In genomic region chrX:167205813-167206520, GRCm38 (mm10) we compare ENCODE assay signal across 8 mouse cellular contexts. TPM values are rescaled to one million over a fixed set of nuclear protein-coding genes. Genes with fewer than 3 reads are reported as not detected.
A peak's percentile ranks its signal among the peaks of the same experiment; 100 is the strongest.
DNase-seq lines count a peak whose midpoint lies in the region; ATAC-seq lines count a peak whose summit lies in the region.

No protein-coding gene starts in this region.

- H3K4me2 ChIP-seq in forebrain, embryonic 16.5 days (ENCODE audit: low read length): peak overlapping the region; percentile 64
- peak overlapping the region; percentile 56 for H3K4me2 ChIP-seq in midbrain, embryonic 12.5 days (replicated peaks)

- no peak overlapping the region for H3K27ac ChIP-seq in forebrain, embryonic 16.5 days (ENCODE audit: low read length)
- peak overlapping the region; percentile 30; the same call in 1 of the 2 replicates for H3K27ac ChIP-seq in midbrain, embryonic 12.5 days (replicated peaks)

- 0 out of 2 replicates have a peak, but pooled peaks cover 2% of the 10 kb centered on the region for H3K4me1 ChIP-seq in forebrain, embryonic 16.5 days (replicated peaks; ENCODE audit: control insufficient read depth, insufficient read depth, low read length)
- peaks cover 11% of the 10 kb centered on the region for H3K4me1 ChIP-seq in midbrain, embryonic 12.5 days

- H3K27me3 ChIP-seq in forebrain, embryonic 16.5 days (replicated peaks; ENCODE audit: control insufficient read depth, insufficient read depth, low read length): peaks cover 2% of the 10 kb centered on the region; the same call in 1 of the 2 replicates
- peaks cover 36% of the 10 kb centered on the region for H3K27me3 ChIP-seq in midbrain, embryonic 12.5 days

- 47% methylated on average over 8 of the region's 8 CpGs for WGBS in forebrain, embryonic 16.5 days
- WGBS in midbrain, embryonic 12.5 days: 53% methylated on average over 8 of the region's 8 CpGs

- H3K4me3 ChIP-seq in forebrain, embryonic 16.5 days (replicated peaks; ENCODE audit: low read length): no peak overlapping the region; the same call in 1 of the 2 replicates
- H3K4me3 ChIP-seq in midbrain, embryonic 12.5 days: no peak overlapping the region

- H3K36me3 ChIP-seq in forebrain, embryonic 16.5 days (ENCODE audit: control insufficient read depth, insufficient read depth): 0 out of 2 replicates have a peak, but pooled peaks cover 2% of the 10 kb centered on the region
- H3K36me3 ChIP-seq in midbrain, embryonic 12.5 days: no peaks in the 10 kb centered on the region

- no peaks in the 10 kb centered on the region for H3K9me3 ChIP-seq in forebrain, embryonic 16.5 days (ENCODE audit: control insufficient read depth, low read length)
- no peaks in the 10 kb centered on the region for H3K9me3 ChIP-seq in midbrain, embryonic 12.5 days

- no peak for ATAC-seq in forebrain, embryonic 16.5 days
- ATAC-seq in midbrain, embryonic 12.5 days (ENCODE audit: low FRiP score, low read depth): no peak

- H3K9ac ChIP-seq in forebrain, embryonic 16.5 days (replicated peaks; ENCODE audit: low read depth, low read length): no peak overlapping the region
- H3K9ac ChIP-seq in midbrain, embryonic 12.5 days (replicated peaks): no peak overlapping the region

- DNase-seq in kidney, postnatal 14 days: peak; percentile 10
- no peak for DNase-seq in kidney, postnatal 36 days
- DNase-seq in R1 (ENCODE audit: low read depth, low spot score): peak; percentile 43
- no peak for DNase-seq in ovary, postnatal 14 days (ENCODE audit: low spot score)
- DNase-seq in testis, postnatal 10 days (ENCODE audit: low spot score): no peak
- no peak for DNase-seq in left cerebral cortex, adult 8-10 months (ENCODE audit: low spot score in 2 of 2)

RNA-seq across cellular contexts. Expression of gene Tmsb4x, which starts 3.1 kb away (rescaled TPM):
- polyA plus RNA-seq in forebrain, embryonic 16.5 days (2015; fragmentation: Nextera tagmentation; extraction: Ambion mirVana): 6,382 and 7,459 TPM in 2 replicates
- polyA plus RNA-seq in midbrain, embryonic 12.5 days (2016; fragmentation: Nextera tagmentation; extraction: Ambion mirVana): 6,192 and 6,219 TPM in 2 replicates
- total RNA-seq in left cerebral cortex, adult 8-10 months (2022): 1,000 to 10,000 TPM; 1,163 to 1,347 (median 1,209) TPM

RNA-seq across cellular contexts. Expression of gene Tlr8, which starts 58.2 kb away (rescaled TPM):
- 0.10 TPM in 1 of 2 replicates, not detected in the other for polyA plus RNA-seq in forebrain, embryonic 16.5 days (2015; fragmentation: Nextera tagmentation; extraction: Ambion mirVana)
- polyA plus RNA-seq in midbrain, embryonic 12.5 days (2016; fragmentation: Nextera tagmentation; extraction: Ambion mirVana): 0.40 TPM in 1 of 2 replicates, not detected in the other
- under 1 TPM; 0.11 to 0.34 (median 0.24) TPM for total RNA-seq in left cerebral cortex, adult 8-10 months (2022)

Comparison
In these comparisons a context has a peak if more than half of its experiments do, and no peak if none do; other contexts are left out.
1. DNase-seq: peak in kidney, postnatal 14 days (single experiment) and R1 (single experiment); none in kidney, postnatal 36 days (0 of 2), ovary, postnatal 14 days (single experiment), testis, postnatal 10 days (single experiment) and left cerebral cortex, adult 8-10 months (0 of 2).